Mouse (Mus musculus) heart, adult 11 months (tissue): ENCODE measurements around the gene Cpsf3.
A peak's percentile ranks its signal among the peaks of the same experiment; 100 is the strongest.

Experiments used
- DNase-seq: peaks from one replicate; pipeline ENCODE4 v3.0.0; 2022

Gene Cpsf3

GRCm38 (mm10) chr12:21284761-21285441, at the start of gene Cpsf3:
TSS of gene Cpsf3 (plus strand) at chr12:21285391.
- no peak for DNase-seq

- peak; percentile 68 for DNase-seq
Observed at GRCm38 (mm10) chr12:21241965-21242364, 43.2 kb upstream of the Cpsf3 start.

GRCm38 (mm10) chr12:21244375-21244960, 40.7 kb upstream of the Cpsf3 start:
- DNase-seq = peak; percentile 62

GRCm38 (mm10) chr12:21247711-21248392, 37.3 kb upstream of the Cpsf3 start:
- DNase-seq = no peak

- peak; percentile 87 for DNase-seq
Observed at GRCm38 (mm10) chr12:21260494-21261256, 24.5 kb upstream of the Cpsf3 start.

GRCm38 (mm10) chr12:21261521-21261920, 23.7 kb upstream of the Cpsf3 start:
- peak; percentile 92 for DNase-seq

GRCm38 (mm10) chr12:21263256-21263655, 21.9 kb upstream of the Cpsf3 start:
- no peak for DNase-seq

- DNase-seq = peak; percentile 99
Observed at GRCm38 (mm10) chr12:21264241-21264640, 20.9 kb upstream of the Cpsf3 start.

- DNase-seq = no peak
Observed at GRCm38 (mm10) chr12:21264970-21265369, 20.2 kb upstream of the Cpsf3 start.

- peak; percentile 93 for DNase-seq
Observed at GRCm38 (mm10) chr12:21265501-21265900, 19.7 kb upstream of the Cpsf3 start.

- DNase-seq = peak; percentile 96
Observed at GRCm38 (mm10) chr12:21265946-21266783, 19.0 kb upstream of the Cpsf3 start.

GRCm38 (mm10) chr12:21266784-21267098, 18.4 kb upstream of the Cpsf3 start:
- DNase-seq = no peak

GRCm38 (mm10) chr12:21268083-21268616, 17.0 kb upstream of the Cpsf3 start:
- no peak for DNase-seq

- no peak for DNase-seq
Observed at GRCm38 (mm10) chr12:21274446-21274845, 10.7 kb upstream of the Cpsf3 start.

- no peak for DNase-seq
Observed at GRCm38 (mm10) chr12:21277352-21277864, 7.8 kb upstream of the Cpsf3 start.

- DNase-seq = no peak
Observed at GRCm38 (mm10) chr12:21285508-21286242, 484 bp downstream of the Cpsf3 start.

- peak; percentile 100 for DNase-seq
Observed at GRCm38 (mm10) chr12:21286243-21286622, 1.0 kb downstream of the Cpsf3 start, which contains the start of gene Itgb1bp1. TSS of gene Itgb1bp1 (minus strand) at chr12:21286284.

- DNase-seq = no peak
Observed at GRCm38 (mm10) chr12:21286712-21287650, 1.8 kb downstream of the Cpsf3 start.

GRCm38 (mm10) chr12:21288716-21289395, 3.7 kb downstream of the Cpsf3 start:
- no peak for DNase-seq
